Mouse (Mus musculus) right cerebral cortex, adult 2 months (tissue): Measurements from ENCODE around the gene Izumo4.
A peak's percentile ranks its signal among the peaks of the same experiment; 100 is the strongest.

Source experiments
- DNase-seq, 2 experiments: peaks; one replicate each; pipeline ENCODE4 v3.0.0; 2021 to 2022; ENCODE audit warnings: low spot score in 2 of 2

Gene Izumo4

DNA sequence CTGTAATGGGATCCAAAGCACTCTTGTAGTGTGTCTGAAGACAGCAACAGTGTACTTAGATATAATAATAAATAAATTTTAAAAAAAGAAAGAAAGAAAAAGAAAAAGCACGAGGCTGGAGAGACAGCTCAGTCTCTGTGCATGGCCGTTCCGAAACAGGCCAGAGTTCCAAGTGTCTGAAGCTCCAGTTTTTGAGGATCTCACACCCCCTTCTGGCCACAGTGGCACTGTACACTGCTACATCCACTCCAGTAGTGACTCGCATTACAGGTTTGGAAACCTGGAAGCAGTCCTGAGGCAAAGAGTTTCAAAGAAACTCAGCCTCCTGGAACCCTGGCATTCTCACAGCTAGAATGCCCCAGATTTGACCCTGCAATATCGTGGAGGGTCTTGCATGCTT lies 14.1 kb upstream of the Izumo4 start:
- peak; percentile 63 to 66 for DNase-seq

GRCm38 (mm10) chr10:80692249-80693165 lies 9.5 kb upstream of the Izumo4 start:
- no peak for DNase-seq

GRCm38 (mm10) chr10:80693401-80694045 lies 8.5 kb upstream of the Izumo4 start:
- no peak for DNase-seq

GRCm38 (mm10) chr10:80694159-80694938 lies 7.6 kb upstream of the Izumo4 start:
- no peak for DNase-seq

DNA sequence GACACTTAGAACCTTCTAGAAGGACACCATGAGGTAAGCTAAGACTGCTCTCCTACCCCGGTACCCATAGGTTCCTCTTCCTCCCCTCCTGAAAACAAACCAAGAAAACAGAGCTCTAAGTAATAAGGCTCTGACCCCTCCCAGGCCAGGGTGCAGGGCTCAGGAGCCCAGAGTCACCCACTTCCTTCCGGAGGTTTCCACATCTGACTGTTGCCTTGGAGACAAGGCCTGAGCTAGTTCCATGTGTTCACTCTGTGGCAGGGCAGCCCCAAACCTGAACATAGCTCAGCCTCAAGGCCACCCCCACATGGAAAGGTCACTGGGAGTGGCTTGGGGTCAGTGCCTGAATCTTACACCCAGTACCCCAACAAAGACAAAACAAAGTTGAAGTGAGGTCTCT lies 6.8 kb upstream of the Izumo4 start:
- no peak for DNase-seq

DNA sequence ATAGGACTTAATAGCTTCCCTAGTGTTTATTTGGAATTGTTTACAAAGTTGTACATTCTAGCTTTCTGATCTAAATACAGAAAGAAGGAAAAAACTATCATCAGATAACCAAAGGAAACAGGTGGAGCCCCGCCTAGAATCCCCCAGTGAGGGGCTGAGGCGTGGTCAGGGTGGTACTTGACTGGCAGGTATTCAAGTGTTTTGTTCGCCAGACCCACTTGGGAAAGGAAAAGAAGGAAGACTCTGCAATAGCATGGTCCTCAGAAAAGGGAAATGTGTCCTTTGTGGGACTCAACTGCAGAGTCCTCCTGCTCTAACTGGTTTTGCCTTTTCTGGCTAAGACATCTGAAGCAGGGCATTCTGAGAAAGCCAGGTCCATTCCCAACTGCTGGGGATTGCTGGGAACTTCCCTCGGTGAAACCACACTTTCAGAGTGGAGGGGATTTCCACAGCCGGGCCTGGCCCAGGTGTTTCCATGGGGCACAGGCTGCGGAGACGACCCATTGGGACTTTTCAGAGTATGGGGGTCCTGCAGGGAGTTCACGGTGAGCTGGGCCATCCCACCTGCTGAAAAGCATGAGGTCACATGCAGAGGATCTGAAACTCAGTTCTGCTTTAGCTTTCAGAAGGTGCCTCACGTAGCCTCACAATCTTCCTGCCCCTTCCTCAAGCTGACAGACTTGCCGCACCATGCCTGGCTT lies 6.0 kb upstream of the Izumo4 start:
- DNase-seq = no peak

DNA sequence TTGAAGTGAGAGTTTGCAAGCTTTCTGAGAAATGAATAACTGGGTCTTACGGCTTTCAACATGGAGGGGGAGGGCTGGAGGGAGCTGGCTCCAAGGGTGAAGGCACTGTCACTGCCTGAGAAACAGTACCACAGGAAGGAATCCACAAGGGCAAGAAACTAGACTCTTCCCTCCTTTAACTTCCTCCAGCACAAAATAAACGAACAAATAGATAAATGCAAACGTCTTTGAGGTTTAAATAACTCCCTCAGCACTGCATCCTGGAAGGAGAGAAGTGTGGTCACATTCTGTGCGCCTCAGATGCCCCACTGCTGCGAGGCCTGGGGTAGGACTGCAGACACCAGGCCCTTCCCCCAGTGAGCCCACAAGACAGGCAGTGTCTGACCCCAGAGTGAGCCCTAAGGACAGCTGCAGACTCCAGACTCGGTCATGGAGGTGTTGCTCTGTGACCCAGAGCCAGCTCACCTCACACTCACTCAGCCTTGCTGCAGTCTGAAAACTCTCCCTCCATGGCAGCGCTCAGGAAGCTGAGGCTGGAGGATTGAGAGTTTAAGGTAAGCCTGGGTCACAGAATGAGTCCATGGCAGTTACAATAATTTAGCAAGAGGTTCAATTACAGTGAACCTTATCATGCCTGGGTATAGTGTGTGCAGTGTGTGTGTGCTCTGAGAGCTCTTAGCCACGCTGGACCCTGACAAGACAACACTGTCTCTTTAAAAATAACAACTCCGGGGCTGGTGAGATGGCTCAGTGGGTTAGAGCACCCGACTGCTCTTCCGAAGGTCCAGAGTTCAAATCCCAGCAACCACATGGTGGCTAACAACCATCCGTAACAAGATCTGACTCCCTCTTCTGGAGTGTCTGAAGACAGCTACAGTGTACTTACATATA lies 5.2 kb upstream of the Izumo4 start:
- DNase-seq = no peak

DNA sequence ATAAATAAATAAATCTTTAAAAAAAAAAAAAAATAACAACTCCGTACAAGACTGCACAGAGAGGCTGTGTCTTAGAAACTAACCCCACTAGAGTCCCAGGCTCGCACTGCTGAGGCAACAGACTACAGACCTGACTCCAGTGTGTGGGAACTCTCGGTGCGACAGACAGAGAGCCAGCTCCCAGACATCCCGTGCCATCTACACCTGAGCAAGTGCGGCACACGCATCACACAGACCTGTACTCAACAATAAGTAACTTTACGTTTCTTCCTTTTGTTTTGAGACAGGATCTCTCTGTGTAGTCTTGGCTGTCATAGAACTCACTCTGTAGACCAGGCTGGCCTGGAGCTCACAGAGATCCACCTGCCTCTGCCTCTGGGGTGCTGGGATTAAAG lies 4.6 kb upstream of the Izumo4 start:
- no peak for DNase-seq

GRCm38 (mm10) chr10:80697812-80698211 lies 4.2 kb upstream of the Izumo4 start:
- DNase-seq = no peak

DNA sequence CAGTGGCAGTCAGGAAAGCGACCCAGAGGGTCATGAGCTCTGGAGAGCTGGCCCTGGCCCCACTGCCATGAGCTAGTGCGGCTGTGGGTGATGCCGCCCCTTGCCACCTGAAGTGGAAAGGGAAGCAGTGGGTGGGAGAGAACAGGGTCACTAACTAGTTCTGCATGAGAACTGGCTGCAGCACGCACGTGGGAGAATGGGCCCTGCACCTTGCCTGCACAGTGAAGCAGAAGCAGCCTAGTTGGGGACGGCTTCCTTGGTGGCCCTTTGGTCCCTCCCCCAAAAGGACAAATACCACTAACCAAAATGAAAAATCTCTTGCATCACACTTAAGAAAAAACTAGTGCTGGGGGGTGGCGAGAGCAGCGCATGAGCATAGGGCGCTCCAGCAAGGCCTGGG lies 3.4 kb upstream of the Izumo4 start:
- DNase-seq = no peak

GRCm38 (mm10) chr10:80700038-80700504 lies 1.9 kb upstream of the Izumo4 start:
- DNase-seq = no peak

- DNase-seq = no peak
Observed at GRCm38 (mm10) chr10:80700732-80701131, 1.3 kb upstream of the Izumo4 start.

DNA sequence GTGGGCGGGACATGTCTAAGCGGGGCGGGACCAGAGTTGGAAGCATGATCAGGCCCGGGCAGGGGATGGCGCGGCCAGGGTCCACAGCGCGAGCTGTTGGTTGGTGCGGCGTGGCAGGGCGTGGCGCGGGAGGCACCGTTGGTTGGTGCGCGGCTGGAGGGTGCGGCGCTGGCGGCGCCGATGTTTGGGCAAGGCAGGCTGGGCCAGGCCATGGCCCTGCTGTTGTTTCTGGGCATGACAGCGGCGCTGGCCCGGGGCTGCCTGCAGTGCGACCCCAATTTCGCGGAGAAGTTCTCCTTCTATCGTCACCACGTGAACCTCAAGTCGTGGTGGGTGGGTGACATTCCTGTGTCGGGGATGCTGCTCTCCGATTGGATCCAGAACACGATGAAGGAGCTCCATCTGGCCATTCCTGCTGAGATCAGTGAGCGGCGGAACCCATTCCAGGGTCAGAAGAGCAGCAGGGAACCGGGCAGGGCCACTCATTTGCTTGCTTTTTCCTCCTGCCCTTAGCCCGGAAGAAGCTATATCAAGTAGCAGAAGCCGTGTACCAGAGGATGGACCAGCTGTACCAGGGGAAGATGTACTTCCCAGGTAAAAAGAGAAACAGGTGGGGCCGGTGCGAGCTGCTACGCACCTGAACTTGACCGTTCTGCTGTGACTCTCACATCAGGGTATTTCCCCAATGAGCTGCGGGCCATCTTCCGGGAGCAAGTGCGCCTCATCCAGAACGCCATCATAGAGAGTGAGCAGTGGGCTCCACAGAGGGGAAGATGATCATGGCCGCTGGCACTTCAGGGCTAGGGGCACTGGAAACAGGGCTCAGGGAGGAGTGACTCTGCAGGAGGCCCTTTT lies 779 bp downstream of the Izumo4 start:
- peak; percentile 94 to 95 for DNase-seq

- no peak for DNase-seq
Observed at GRCm38 (mm10) chr10:80703643-80704042, 1.7 kb downstream of the Izumo4 start.

- no peak for DNase-seq
Observed at GRCm38 (mm10) chr10:80704418-80704817, 2.4 kb downstream of the Izumo4 start.

- DNase-seq = no peak
Observed at GRCm38 (mm10) chr10:80705033-80705432, 3.0 kb downstream of the Izumo4 start.

DNA sequence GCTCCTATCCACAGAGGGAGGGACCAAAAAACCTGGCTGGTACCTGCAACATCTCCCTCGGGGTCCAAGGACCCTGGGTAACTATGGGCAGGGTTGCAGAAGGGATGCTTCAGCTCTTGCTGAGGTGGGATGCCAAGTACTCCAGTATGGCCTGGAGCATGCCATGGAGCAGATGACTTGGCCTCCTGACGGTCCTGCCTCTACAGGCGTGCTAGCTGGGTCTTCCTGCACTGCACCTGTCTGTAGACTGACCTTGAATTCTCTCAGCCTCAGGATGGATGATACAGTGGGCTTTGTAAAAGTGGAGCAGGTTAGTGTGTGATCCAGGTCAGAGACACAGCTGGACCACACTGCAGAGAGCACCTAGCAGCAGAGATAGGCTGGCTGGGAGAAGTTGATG lies 3.5 kb downstream of the Izumo4 start:
- no peak for DNase-seq

DNA sequence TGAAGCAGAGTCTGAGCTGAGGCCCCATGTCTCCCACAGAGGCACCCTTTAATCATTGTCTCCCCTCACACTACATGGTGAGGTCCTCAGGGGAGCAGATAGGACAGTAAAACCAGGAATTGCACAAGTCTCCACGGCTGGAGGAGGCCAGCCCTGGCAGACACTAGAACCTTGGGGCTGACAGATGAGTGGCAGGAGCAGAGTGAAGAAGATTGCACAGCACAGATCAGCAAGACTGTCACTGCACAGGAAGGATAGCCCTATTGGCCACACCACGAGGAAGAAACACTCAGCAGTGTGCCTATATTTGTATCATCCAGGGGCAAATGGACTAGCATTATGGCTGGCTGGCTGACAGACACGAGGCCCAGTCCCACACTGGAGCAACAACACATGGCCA lies 8.8 kb downstream of the Izumo4 start:
- DNase-seq = no peak

DNA sequence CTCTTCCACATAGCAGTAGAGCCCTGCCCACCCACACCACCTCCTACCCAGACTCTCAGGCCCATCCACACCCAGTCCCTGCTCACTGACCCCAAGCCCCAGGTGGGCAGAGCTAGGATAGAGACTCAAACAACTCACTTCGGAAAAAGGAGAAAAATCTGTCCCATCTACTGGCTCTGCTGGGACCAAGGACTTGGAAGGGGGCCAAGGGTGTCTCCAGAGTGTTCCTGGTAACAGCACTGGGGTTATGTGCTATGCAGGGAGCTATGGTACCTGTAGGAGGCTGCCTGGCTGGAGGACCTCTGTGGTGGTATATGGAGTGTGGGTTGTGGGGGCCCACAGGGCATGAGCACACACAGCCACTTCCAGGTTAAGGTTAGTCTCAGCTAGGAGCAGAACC lies 15.3 kb downstream of the Izumo4 start:
- DNase-seq = no peak
